Mouse (Mus musculus) gastrocnemius, postnatal 4 days (tissue): Measurements from ENCODE around the gene Ugt1a6a. TPM values are rescaled to one million over a fixed set of nuclear protein-coding genes. Genes with fewer than 3 reads are reported as not detected.
"Not testable (repeated sequence)": the region's sequence is repeated elsewhere in the genome, so short reads cannot be mapped to it uniquely, and the experiment has no call there.

Experiments used
- DNase-seq, 2 experiments: peaks; one replicate each; pipeline ENCODE4 v3.0.0; 2021 to 2022; ENCODE audit warnings: low spot score in 2 of 2, mixed read lengths in 2 of 2
- total RNA-seq, 2 experiments: library from RNA; stranded (reverse); gene quantifications; 2 replicates each; pipeline ENCODE4 v1.2.3; 2021

The Ugt1a6a gene
- total RNA-seq, 2 experiments from 2014 or later: 1.9 to 2.0 TPM

DNA sequence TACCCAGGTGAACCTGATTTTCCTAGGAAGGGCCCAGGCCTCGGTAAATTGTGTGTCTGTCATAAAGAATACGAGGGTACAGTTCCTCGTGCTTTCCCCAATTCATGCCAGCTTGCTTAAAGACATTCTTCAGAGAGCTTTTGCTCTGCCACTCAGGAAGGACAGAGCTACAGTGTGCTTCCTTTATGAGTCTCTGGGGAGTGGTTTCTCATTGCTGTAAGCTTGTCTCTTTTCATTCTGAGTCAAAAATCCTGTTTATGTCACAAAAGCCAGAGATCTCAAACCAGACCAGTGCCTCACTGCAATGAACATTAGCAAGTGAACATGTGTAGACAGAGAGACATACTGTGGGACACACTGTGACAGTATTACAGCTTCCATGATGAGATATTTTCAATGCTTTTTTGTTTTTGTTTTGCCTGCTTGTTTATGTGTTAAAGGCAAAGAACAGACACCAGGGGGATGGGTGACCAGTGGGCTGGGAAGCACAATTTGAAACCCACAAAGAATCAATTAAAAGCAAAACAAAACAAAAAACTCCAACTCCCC, 627 bp upstream of the Ugt1a6a start:
- no peak for DNase-seq

DNA sequence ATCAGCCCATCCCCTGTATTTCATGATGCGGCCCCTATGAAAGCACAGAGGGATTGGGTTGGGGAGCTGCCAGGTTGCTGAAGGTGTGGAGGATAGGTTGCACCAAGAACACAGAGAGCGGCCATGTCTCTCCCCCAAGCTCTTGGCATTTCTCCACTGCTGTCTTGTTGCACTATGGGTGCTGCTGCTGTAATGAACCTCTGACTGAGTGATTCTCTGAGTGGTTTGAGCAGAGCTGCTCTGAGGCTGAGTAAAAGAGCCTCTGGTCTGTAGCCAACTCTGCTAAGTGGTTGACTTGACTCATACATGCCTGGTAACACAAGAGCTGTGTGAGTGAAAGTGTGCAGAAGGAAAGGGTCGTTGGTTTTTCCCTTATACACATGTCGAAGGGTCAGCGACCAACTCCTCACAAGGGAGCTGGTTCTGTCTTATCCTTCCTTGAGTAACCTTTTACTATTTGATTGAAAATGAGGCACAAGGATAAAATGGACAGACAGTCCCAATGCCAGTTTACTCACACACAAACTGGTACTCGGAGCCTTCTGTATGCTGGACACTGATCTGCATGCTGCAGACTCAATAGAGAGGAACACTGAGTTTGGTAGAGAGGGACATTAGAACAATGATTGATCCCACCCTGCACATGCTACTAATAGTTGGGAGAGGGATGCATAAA, 758 bp downstream of the Ugt1a6a start:
- DNase-seq: not testable (repeated sequence)

DNA sequence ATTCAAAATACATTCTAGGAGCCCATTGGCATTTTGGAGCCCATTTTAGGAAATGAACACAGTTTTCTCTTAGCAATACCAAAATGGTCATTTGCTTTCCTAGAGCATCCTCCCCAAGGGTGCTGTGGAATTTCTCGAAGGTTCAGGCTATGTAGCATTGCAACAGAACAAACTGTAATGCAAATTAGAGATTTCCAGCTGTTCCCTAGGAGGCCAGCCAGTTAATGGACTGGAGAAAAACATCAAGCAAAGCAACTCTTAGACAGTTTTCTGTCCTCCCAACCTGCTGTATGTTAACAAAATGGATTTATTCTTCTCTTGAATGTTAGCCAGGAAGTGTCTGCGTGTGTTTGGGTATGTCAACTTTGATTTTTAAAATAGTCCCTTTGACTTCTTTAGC, 2.0 kb downstream of the Ugt1a6a start:
- DNase-seq: no peak

GRCm38 (mm10) chr1:88137264-88137663, 2.7 kb downstream of the Ugt1a6a start:
- no peak for DNase-seq

DNA sequence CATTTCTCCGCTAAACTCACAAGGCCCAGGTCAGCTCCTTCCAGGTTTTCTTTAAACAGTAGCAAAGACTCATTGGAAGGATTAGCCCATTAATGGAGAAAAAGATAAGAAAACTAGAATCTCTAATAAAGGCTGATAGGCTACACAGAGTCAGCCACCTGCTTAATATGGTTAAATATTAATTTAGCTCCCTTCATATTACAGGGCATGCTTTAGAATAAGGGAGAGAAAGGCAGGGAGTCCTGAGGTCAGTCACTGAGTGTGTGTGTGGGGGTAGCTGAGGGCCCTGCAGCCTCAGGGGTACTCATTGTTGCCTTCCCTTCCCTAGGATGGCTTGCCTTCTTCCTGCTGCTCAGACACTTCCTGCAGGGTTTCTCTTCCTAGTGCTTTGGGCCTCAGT, 3.5 kb downstream of the Ugt1a6a start:
- no peak for DNase-seq

GRCm38 (mm10) chr1:88140492-88140891, 5.9 kb downstream of the Ugt1a6a start:
- DNase-seq: not testable (repeated sequence)

DNA sequence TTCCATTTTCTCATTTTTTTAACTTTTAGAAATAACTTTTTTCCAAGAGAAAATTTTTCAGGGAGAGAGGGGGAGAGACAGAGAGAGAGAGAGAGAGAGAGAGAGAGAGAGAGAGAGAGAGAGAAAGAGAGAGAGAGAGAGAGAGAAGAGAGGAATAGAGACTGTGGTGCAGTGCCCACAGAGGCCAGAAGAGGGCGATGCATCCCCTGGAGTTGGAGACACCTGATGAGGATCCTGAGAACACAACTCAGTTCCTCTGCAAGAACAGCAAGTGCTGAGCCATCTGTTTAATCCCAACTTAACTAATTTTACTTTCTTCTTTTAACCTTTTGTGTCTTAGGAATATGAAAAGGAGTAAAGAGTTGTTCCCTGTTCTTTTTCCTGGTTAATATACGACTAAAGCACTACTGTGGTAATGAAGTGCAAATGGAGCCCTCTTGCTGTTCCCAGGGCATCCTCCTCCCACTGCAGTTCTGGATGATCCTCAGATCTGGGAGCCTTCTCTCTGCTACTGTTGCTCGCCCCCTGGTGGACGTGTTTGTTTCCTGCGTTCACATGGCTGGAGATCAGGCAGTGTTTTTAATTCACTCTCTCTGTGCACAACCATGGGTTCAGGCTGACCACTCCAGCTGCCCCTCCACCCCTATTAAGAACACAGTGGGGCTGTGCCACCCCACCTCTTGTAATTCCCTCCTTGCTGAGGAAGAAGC, 9.5 kb downstream of the Ugt1a6a start:
- DNase-seq: peak in 1 of 2 experiments; percentile 43

DNA sequence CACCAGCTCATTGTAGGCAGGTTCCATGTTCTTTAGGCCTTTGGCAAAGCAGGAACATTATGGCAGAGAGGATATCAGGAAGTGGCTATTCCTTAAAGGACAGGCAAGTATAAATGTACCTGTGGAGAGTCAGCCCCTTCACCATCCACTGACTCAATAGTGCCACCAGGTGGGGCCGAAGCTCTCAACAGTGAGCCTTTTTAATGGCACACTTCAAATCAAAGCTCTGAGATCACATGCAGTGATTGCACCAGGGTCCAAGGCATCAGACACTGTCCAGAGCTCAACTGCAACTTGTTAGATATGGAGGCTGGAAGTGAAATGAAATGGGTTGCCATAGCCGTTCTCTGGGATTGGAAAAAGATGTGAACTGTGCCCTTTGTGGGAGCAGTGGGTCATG, 10.7 kb downstream of the Ugt1a6a start:
- DNase-seq: not testable (repeated sequence)

GRCm38 (mm10) chr1:88150133-88150532, 15.5 kb downstream of the Ugt1a6a start:
- not testable (repeated sequence) for DNase-seq

GRCm38 (mm10) chr1:88158430-88158829, 23.8 kb downstream of the Ugt1a6a start:
- DNase-seq: no peak

GRCm38 (mm10) chr1:88165711-88166110, 31.1 kb downstream of the Ugt1a6a start, which contains the start of gene Ugt1a5:
Ugt1a5 (plus strand) TSS chr1:88166012.
- no peak for DNase-seq

GRCm38 (mm10) chr1:88172190-88172589, 37.6 kb downstream of the Ugt1a6a start:
- DNase-seq: not testable (repeated sequence)

GRCm38 (mm10) chr1:88179657-88180056, 45.0 kb downstream of the Ugt1a6a start:
- no peak for DNase-seq

DNA sequence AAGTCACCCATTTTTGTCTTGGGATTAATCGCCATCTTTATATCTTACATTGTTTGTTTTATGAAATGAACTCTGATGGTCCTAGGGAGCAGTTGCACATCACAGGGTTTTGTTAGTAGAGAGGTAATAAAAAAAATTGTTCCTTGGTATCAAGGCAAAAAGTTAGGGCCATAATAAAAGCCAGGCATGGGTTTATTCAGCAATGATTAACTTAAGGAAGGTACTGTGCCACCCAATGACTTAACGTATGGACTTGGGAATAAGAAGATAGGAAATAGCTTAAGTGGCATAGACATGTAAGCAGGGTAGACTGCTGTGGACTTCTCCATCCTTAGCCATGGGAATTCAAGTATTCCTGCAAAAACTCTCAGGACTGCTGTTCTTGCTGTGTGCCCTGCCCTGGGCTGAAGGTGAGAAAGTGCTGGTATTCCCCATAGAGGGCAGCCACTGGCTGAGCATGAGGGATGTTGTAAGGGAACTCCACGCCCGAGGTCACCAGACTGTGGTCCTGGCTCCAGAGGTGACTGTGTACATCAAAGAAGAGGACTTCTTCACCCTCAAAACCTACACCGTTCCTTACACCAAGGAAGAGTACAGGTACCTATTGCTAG, 51.8 kb downstream of the Ugt1a6a start:
- no peak for DNase-seq

DNA sequence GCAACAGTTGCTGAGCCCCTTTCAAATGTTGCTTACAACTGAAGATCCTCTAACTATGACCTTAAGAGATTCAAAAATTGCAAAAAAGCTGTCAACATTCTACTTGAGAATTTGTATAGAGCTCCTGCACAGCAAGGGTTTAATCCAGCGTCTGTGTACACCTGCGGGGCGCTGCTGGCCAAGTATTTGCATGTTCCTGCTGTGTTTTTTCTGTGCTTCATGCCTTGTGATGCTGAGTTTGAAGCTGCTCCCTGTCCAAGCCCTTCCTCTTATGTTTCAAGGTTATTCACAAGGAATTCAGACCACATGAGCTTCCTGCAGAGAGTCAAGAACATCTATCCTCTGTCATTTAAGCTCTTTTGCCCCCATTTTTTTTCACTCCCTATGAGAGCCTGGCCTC, 57.5 kb downstream of the Ugt1a6a start:
- no peak for DNase-seq

- DNase-seq: no peak
These were observed 61.1 kb downstream of the Ugt1a6a start for GRCm38 (mm10) chr1:88195687-88196086.

DNA sequence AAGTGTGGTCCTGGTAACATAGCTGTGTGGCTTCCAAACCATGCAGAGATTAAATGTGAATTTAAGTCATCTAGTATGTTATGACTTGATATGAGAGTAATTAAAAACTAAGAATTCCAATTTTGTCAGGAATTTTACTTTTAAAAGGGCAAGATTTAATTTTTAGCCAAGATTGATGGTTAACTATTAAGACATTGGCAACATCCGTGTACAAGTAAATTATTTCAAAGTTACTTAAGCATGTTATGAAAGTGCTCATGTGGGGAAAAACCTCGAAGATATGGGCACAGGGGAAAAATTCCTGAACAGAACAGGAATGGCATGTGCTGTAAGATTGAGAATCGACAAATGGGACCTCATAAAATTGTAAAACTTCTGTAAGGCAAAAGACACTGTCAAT, 62.8 kb downstream of the Ugt1a6a start:
- DNase-seq: no peak

GRCm38 (mm10) chr1:88199996-88200395, 65.4 kb downstream of the Ugt1a6a start:
- DNase-seq: no peak

- DNase-seq: no peak
These were observed 65.8 kb downstream of the Ugt1a6a start, which contains the start of gene Ugt1a2 for GRCm38 (mm10) chr1:88200456-88200855. Ugt1a2 (plus strand) TSS chr1:88200601.

DNA sequence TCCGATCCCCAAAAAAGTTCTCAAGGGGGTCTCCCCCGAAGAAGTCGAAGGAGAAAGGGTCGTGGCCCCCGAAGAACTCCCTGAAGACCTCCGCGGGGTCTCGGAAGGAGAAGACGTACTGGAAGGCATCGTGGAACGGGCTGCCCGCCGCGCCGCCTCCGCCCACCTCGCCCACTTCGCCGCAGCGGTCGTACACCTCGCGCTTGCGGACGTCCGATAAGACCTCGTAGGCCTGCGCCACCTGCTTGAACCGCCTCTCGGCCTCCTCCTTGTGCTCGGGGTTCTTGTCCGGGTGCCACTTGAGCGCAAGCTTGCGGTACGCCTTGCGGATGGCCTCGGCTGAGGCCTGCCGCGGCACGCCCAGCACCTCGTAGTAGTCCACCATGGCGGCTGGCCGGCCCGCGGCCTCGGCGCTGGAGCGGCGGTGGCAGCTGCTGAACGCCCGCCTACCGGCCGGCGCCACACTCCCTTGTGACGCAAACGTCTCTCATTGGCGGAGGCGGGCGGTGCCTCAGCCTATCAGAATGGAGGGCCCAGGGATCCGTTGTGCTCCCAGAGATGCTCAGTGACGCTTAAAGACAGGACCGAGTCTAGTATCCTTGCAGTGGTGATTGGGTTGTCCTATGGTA, 70.8 kb downstream of the Ugt1a6a start, which contains the start of gene Dnajb3:
Gene Dnajb3, minus strand, starts transcription at position 489 of the 629 bp plus-strand sequence.
- DNase-seq: peak; percentile 61 to 80

DNA sequence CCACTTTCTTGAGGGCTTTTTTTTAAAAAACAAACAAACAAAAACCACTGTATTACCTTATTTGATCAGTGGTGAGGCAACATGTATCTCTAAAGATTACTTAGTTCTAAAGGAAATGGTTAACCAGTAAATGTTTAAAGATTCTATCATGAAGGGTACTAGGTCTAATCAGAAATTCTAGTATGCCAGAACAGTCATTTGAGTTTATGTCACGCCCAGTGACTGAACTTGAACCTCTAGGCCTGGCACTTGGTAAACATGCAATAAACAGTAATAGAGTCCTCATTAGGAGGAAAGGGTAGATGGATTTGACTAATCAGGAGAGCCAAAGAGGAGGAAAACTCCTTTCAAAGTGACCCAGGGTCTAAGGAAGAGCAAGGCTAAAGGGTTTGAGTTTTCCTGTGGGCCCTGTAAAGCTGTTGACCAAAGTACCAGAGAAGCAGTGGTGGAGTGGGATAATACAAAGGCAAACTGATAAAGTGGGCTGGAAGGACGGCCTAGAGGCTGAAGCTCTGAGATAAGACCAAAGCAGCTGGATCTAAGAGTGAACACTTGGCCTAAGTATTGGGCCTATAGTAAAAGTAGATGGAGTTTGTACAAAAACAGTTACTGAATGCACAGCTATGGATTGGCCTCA, 72.4 kb downstream of the Ugt1a6a start:
- DNase-seq: no peak
